Mouse (Mus musculus) bone marrow macrophage, adult 2 months (primary cell): Measurements from ENCODE around the gene Erich2. TPM values are rescaled to one million over a fixed set of nuclear protein-coding genes. Genes with fewer than 3 reads are reported as not detected.

ENCODE experiments used
- H3K27ac ChIP-seq: 2 replicates; pipeline ENCODE4 v1.5.1; 2012; ENCODE audit warnings: low read depth, low read length; ENCODE audit not compliant: insufficient read depth
- H3K4me1 ChIP-seq: 2 replicates; pipeline ENCODE4 v1.6.1; 2012; ENCODE audit warnings: low read length; ENCODE audit not compliant: control insufficient read depth, insufficient read depth
- H3K4me3 ChIP-seq: 2 replicates; pipeline ENCODE4 v1.5.1; 2012; ENCODE audit warnings: mild to moderate bottlenecking, low read length, moderate library complexity; ENCODE audit not compliant: insufficient read depth
- CTCF ChIP-seq: IDR thresholded peaks from 2 replicates; pipeline ENCODE4 v1.5.1; 2012; ENCODE audit warnings: low read depth, mild to moderate bottlenecking, low read length, moderate library complexity
- POLR2A ChIP-seq: IDR thresholded peaks from 2 replicates; pipeline ENCODE4 v1.6.1; 2012; ENCODE audit warnings: mild to moderate bottlenecking, low read depth, low read length, borderline replicate concordance
- polyA plus RNA-seq: library from polyadenylated mRNA; stranded (reverse); fragments of >200 nt; gene quantifications from 2 replicates; pipeline ENCODE4 v1.2.4, GENCODE M21; 2012; ENCODE audit not compliant: missing spikeins, insufficient read depth, insufficient read length

Erich2 gene
- polyA plus RNA-seq, 1 experiment, result not detected

DNA sequence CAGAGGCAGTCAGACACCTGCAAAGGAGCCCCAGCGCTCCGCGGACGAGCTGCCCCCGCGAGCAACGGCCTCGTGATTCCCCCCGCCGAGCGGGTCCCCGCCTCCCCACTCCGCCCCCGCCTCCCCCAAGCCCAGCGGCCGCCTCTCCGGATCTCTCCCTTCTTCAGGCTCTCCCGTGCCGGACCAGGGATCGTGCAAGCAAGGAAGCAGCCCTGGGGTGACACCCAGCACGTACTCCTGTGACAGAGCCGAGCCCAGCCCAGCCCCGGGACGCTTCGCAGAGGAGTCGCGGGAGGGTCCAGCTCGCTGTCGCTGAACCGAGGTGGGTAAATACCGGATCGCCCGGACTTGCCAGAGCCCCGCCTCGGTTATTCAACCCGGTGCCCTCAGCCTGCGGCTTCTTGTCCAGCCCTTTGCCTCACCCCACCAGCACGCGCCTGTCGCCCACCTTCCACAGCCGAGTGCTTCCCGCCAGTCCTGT, 53.4 kb downstream of the Erich2 start:
- Histone ChIP-seq H3K27ac (no peak overlapping the region), H3K4me3 (no peak overlapping the region), H3K4me1 (no peaks in the 10 kb centered on the region)
- TF ChIP-seq POLR2A (no peak), CTCF (no peak)

DNA sequence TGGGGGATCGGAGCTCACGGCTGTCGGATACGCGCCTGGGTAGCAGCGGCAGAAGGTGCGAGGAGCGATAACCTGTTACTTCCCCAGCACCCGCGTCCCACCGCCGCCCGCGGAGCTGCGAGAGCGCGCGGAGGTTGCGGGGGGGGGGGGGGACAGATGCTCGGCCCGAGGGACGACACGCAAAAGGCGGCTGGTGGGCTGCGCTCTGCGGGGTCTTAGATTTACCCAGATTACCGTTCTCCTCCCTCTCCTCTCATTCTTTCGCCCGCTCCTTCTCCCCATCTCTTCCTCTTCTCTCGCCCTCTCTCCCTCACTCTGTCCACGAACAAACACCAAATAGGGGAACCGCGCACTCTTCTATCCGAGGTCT, 54.0 kb downstream of the Erich2 start:
- Histone ChIP-seq H3K27ac (no peak overlapping the region), H3K4me1 (no peaks in the 10 kb centered on the region), H3K4me3 (no peak overlapping the region)
- no peak for TF ChIP-seq CTCF
- no peak for TF ChIP-seq POLR2A

DNA sequence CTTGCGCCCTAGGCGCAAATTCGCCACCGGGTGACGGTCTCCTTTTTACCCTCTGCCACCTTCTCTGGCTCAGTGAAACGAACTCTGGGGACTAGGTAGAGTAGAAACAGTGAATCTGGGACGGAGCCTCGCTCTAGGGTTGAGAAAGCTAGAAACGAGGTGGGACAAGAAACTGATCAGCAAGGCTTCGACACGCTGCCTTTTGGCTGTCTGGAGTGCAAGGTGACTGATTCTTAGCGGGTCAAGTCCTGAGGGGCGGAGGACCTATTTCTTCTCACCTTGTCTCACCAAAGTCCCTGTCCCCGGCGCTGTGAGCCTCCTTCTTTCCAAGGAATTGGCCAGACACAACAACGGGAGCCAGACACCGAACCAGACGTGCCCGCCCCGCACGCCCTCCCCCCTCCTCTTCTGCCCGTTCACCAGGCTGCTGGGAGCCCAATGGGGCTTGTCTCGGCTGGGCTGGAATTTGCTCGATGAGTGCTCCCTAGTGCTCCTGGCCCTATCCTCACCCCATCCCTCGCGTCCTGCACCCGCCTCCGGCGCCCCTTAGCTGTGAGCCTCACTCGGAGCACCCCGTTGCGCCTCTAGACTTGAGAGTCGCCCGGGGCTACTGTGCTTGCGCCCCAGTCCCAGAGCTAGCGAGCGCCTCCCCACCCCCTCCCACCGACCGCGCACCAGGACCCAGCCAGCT, 54.5 kb downstream of the Erich2 start:
- H3K4me1 ChIP-seq, result no peaks in the 10 kb centered on the region
- no peak overlapping the region for H3K4me3 ChIP-seq
- H3K27ac ChIP-seq, result no peak overlapping the region
- TF ChIP-seq POLR2A (no peak), CTCF (no peak)

DNA sequence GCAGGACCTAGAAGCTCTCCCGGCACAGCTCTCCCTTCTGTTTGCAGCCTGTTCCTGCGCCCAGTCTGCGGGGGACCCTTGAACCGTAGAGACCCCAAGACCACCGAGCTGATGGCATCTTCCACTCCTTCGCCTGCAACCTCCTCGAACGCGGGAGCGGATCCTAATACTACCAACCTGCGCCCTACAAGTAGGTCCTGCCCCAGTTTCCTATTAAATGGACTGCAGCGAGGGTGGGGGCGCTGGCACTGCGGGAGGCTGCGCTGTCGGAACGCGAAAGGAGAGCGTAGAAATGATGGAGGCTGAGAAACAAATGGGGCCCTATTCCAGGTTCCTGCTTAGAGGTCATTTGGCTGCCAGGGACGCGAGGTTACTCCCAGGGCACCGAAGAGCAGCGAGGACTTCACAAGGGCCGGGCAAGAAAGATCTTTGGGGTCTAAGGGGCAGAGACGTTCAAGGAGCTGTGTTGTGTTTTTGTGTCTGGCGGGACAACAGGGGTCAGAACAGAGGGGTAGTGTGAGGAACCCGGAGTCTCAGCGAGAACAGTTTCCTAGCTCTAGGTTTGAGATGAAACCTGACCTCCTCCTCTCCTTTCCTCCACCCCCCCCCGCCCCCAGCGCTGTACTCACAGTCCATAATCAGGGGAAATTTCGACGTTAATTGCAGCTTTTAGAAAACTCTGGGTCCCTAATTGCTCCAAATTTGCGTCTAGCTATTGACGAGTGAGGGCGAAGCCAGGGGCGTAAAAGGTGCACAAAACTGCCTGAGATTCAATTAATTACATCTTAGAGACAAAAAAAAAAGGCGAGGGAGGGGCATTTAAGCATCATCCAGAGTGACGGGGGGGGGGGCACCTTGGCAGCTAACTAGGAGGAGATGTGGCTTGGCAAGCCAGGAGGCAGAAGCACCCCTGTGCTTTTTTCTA, 55.4 kb downstream of the Erich2 start:
- Histone ChIP-seq H3K4me3 (no peak overlapping the region), H3K27ac (no peak overlapping the region), H3K4me1 (no peaks in the 10 kb centered on the region)
- no peak for TF ChIP-seq CTCF
- no peak for TF ChIP-seq POLR2A

DNA sequence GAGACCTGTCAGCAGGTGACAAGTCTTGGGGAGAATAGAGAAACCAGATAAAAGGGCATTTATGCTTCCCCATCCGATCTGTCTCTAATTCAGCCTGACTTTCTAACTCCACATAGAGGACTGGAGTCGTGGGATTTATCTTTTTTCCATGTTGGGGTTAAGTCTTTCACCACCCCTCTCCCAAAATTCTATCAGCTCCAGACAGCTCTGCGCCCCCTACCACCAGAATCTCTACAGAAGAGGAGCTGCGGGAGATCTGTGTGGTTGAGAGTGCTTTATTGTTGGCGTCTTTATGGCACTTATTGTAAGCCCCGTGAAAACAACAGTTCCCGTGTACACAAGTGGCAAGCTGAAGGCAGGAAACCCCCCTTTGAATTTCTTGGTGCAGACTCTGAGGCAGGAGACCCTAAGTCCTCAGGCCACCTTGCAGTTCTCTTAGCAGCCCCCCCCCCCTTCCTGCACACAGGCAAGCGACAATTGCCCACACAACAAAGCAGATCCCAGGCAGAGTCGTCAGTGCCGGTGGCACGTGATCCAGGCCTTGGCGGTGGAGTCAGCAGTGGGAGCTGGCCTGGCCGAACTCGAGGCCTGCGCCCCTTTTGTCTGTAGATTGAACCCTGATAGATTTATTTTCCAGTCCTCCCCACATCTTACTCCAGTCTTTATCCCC, 56.2 kb downstream of the Erich2 start:
- Histone ChIP-seq H3K4me1 (no peaks in the 10 kb centered on the region), H3K27ac (no peak overlapping the region), H3K4me3 (no peak overlapping the region)
- TF ChIP-seq CTCF (no peak), POLR2A (no peak)

DNA sequence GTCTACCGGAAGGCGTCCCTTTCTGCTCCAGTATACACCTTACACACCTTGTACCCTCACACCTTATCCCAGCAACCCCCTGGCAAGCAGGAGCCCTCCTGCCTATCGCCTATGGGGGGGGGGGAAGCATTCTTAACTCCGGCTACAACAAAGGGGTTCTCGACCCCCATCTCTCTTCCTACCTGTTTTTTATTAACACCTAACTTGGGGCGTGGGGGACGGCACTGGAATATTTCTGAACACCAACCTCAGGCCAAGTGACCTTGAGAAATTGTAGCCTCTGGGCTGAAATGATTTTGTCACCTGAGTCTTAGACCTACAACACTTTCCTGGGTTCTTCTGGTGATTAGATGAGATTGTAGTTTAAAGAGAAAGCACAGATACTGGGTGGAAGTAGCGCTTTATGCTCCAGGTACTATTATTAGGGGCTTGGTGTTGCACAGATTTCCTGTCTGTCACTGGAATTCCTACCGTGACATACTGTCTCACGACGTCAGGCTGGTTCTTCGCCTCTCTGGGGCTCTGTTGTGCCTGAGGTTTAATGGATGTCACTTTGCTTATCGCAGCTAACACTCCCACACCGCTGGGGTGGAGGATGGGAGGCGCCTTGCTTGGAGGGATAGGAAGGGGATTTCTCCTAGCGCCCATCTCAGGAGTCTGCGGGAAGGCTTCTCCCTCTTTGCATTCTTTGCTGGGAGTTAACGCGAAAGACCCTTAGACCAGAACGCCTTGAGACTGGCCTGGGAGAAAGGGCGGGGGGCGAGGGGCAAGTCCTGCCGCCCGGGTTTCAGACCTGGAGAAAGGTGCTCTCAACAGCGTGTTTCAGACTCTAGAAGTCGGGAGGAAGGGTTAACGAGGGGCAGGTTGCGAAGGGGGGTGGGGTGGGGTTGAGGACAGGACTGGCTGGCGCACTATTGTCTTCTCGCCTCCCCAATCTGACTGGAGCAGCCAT, 57.3 kb downstream of the Erich2 start:
- TF ChIP-seq CTCF (no peak), POLR2A (no peak)
- Histone ChIP-seq H3K27ac (no peak overlapping the region), H3K4me3 (no peak overlapping the region), H3K4me1 (no peaks in the 10 kb centered on the region)

DNA sequence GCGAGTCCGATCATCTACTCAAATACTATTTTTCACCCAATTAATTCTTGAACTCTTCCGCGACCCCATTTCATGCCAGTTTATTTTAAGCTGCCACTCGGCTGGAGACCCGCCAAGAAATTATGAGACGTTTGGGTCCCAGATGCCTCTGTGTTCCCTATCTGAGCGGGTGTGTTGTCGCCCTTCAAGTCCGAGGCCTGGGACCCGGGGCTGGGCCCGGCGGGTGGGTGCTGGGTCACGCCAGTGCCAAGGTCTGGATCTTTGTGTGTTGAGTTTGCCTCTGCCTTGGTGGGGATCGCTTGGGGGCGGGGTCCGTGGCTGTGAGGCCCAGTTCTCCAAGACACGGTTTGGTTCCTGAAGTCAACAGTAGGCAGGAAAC, 58.0 kb downstream of the Erich2 start:
- H3K4me1 ChIP-seq, result no peaks in the 10 kb centered on the region
- H3K4me3 ChIP-seq, result no peak overlapping the region
- no peak overlapping the region for H3K27ac ChIP-seq
- no peak for TF ChIP-seq CTCF
- no peak for TF ChIP-seq POLR2A

DNA sequence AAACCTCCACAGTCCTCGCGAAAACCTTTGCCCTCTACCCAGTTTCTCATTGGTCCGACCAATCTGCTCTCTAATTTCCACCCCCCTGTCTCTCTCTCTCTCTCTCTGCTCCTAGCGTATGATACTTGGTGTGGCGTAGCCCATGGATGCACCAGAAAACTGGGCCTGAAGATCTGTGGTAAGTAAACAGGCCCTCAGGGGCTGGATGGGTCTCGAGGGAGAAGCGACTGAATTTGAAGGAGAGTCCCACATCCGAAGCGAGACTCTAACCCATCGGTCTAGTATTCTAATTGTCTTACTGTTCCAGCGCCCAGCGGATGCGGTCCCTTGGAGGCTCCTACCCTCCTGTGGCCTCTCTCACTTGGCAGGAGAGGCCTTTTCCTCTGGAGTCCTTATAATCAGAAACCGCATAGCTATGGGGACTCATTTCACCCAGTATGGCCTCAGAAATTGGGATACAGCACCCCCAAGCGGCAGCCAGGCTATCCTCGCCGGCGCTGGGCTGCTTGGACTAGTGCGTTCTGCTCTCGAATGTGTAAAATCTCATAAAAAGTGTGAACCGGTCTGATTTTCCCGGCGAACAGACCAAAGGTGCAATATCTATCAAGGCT, 58.6 kb downstream of the Erich2 start:
- H3K4me1 ChIP-seq, result no peaks in the 10 kb centered on the region
- no peak overlapping the region for H3K27ac ChIP-seq
- TF ChIP-seq CTCF (no peak), POLR2A (no peak)
- no peak overlapping the region for H3K4me3 ChIP-seq
